Mouse (Mus musculus) ES-E14 (cell line): ENCODE data around the gene Fbxo44.

Experiments
- CHD2 ChIP-seq: IDR thresholded peaks from 2 replicates; pipeline ENCODE4 v1.6.1; 2014; ENCODE audit warnings: mild to moderate bottlenecking, low read depth, low read length, inconsistent platforms
- HCFC1 ChIP-seq: IDR thresholded peaks from 2 replicates; pipeline ENCODE4 v1.6.1; 2012; ENCODE audit warnings: low read length, inconsistent platforms, borderline replicate concordance; ENCODE audit not compliant: insufficient read depth
- MAFK ChIP-seq: IDR thresholded peaks from 2 replicates; pipeline ENCODE4 v1.6.1; 2014; ENCODE audit warnings: mild to moderate bottlenecking, low read depth, low read length, inconsistent platforms; ENCODE audit not compliant: insufficient read depth
- ZNF384 ChIP-seq: IDR thresholded peaks from 2 replicates; pipeline ENCODE4 v1.6.1; 2012; ENCODE audit warnings: low read depth, low read length, inconsistent platforms

DNA sequence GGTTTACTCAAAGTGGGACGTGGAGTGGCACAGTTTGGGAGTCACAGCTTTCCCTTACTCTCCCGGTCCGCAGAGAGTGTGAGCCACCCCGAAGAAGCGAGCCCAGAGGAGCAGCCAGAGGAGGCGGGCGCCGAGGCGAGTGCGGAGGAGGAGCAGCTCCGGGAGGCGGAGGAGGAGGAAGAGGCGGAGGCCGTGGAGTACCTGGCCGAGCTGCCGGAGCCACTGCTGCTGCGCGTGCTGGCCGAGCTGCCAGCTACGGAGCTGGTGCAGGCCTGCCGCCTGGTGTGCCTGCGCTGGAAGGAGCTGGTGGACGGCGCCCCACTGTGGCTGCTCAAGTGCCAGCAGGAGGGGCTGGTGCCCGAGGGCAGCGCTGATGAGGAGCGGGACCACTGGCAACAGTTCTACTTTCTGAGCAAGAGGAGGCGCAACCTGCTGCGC is 3.7 kb upstream of the Fbxo44 start:
- no peak for TF ChIP-seq HCFC1
- TF ChIP-seq ZNF384 = no peak
- no peak for TF ChIP-seq MAFK
- TF ChIP-seq CHD2 = no peak
